Mouse (Mus musculus) lung, postnatal 0 days (tissue): ENCODE measurements around the gene Dock9. TPM values are rescaled to one million over a fixed set of nuclear protein-coding genes. Genes with fewer than 3 reads are reported as not detected.
A peak's percentile ranks its signal among the peaks of the same experiment; 100 is the strongest.

Experiments used
- ATAC-seq: fragments of 200-750 bp; cut with Nextera tagmentation; 2 replicates; pipeline ENCODE4 v1.8.0; 2017; ENCODE audit warnings: moderate library complexity
- DNase-seq: peaks from one replicate; pipeline ENCODE4 v3.0.0-alpha.2; 2016; ENCODE audit warnings: low spot score
- H3K27ac ChIP-seq: fragments of 300-500 bp; sonication (generic); 2 replicates; pipeline ENCODE4 v1.5.1; 2014; ENCODE audit warnings: antibody characterized with exemption, mild to moderate bottlenecking, low read length, mixed read lengths
- H3K27me3 ChIP-seq: fragments of 300-500 bp; sonication (generic); replicated peaks from 2 replicates; pipeline ENCODE4 v1.6.1; 2014; ENCODE audit warnings: low read length, mixed read lengths; ENCODE audit not compliant: insufficient read depth
- H3K36me3 ChIP-seq: fragments of 300-500 bp; sonication (generic); 2 replicates; pipeline ENCODE4 v1.6.1; 2014; ENCODE audit warnings: low read length, mixed read lengths; ENCODE audit not compliant: insufficient read depth
- H3K4me1 ChIP-seq: fragments of 300-500 bp; sonication (generic); 2 replicates; pipeline ENCODE4 v1.6.1; 2014; ENCODE audit warnings: antibody characterized with exemption, low read depth, low read length, mixed read lengths; ENCODE audit not compliant: insufficient read depth
- H3K4me2 ChIP-seq: fragments of 300-500 bp; sonication (generic); replicated peaks from 2 replicates; pipeline ENCODE4 v1.6.1; 2014; ENCODE audit warnings: low read depth, mild to moderate bottlenecking, low read length, moderate library complexity, mixed read lengths
- H3K4me3 ChIP-seq: fragments of 300-500 bp; sonication (generic); 2 replicates; pipeline ENCODE4 v1.5.1; 2014; ENCODE audit warnings: low read depth, low read length
- H3K9ac ChIP-seq: fragments of 300-500 bp; sonication (generic); replicated peaks from 2 replicates; pipeline ENCODE4 v1.6.1; 2014; ENCODE audit warnings: low read depth, mild to moderate bottlenecking
- H3K9me3 ChIP-seq: fragments of 300-500 bp; sonication (generic); 2 replicates; pipeline ENCODE4 v1.6.1; 2016; ENCODE audit warnings: low read length, mixed read lengths
- CTCF ChIP-seq: IDR thresholded peaks from 2 replicates; pipeline ENCODE4 v1.5.1; 2016; ENCODE audit warnings: antibody characterized with exemption, mild to moderate bottlenecking
- EP300 ChIP-seq: IDR thresholded peaks from 2 replicates; pipeline ENCODE4 v1.6.1; 2016; ENCODE audit warnings: antibody characterized with exemption, mild to moderate bottlenecking, control low read depth
- WGBS: fragments of 180-500 bp; shearing (Covaris S2); extraction: QIAGEN DNeasy Blood & Tissue Kit; methylation state at CpG from one replicate; pipeline ENCODE4 v1.1.7; 2014; 5-methylcytosine and 5-hydroxymethylcytosine counted together
- polyA plus RNA-seq: library from polyadenylated mRNA; unstranded; fragments of >200 nt; fragmentation: Nextera tagmentation; extraction: Ambion mirVana; gene quantifications from 2 replicates; pipeline ENCODE4 v1.2.1, GENCODE M21; 2015

Dock9 gene
- polyA plus RNA-seq, 1 experiment from 2014 or later: 19.8 TPM

- Histone ChIP-seq H3K9ac (no peak overlapping the region), H3K9me3 (no peaks in the 10 kb centered on the region), H3K4me3 (no peak overlapping the region), H3K27me3 (no peaks in the 10 kb centered on the region), H3K4me1 (0 out of 2 replicates have a peak, but pooled peaks cover 1% of the 10 kb centered on the region), H3K27ac (no peak overlapping the region), H3K36me3 (no peaks in the 10 kb centered on the region; the same call in 1 of the 2 replicates), H3K4me2 (no peak overlapping the region)
- WGBS: 76% methylated on average over 3 of the region's 3 CpGs
- no peak for DNase-seq
- TF ChIP-seq EP300 (no peak), CTCF (no peak)
- ATAC-seq: no peak
Measured at GRCm38 (mm10) chr14:121613490-121613889, 184.1 kb downstream of the Dock9 start.

DNA sequence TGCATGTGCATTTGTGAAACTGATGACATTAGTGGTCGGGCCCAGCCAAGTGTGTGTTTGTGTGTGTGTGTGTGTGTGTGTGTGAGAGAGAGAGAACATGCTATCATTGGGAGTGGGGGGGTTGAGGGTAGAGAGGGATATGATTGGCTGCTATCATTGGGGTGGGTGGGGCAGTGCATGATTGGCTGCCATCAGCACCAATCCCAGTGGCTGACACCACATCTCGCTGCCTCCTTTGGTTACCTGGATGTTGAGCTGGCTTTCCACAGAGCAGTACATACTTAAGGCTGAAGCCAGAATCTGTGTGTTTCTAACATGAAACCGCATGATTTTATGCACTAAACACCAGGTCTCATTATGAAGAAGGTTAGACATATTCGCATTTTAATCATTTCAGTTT, 184.7 kb downstream of the Dock9 start:
- 0 out of 2 replicates have a peak, but pooled peaks cover 4% of the 10 kb centered on the region for H3K4me1 ChIP-seq
- no peaks in the 10 kb centered on the region for H3K27me3 ChIP-seq
- H3K9me3 ChIP-seq: no peaks in the 10 kb centered on the region
- TF ChIP-seq CTCF (no peak), EP300 (no peak)
- no peak overlapping the region for H3K27ac ChIP-seq
- no peaks in the 10 kb centered on the region; the same call in 1 of the 2 replicates for H3K36me3 ChIP-seq
- DNase-seq: no peak
- H3K4me2 ChIP-seq: no peak overlapping the region
- H3K9ac ChIP-seq: no peak overlapping the region
- H3K4me3 ChIP-seq: no peak overlapping the region
- no peak for ATAC-seq
- WGBS: 83% methylated on average over 4 of the region's 4 CpGs

- Histone ChIP-seq H3K4me2 (no peak overlapping the region), H3K4me3 (no peak overlapping the region), H3K27ac (no peak overlapping the region), H3K9me3 (no peaks in the 10 kb centered on the region), H3K4me1 (0 out of 2 replicates have a peak, but pooled peaks cover 4% of the 10 kb centered on the region), H3K27me3 (no peaks in the 10 kb centered on the region), H3K9ac (no peak overlapping the region), H3K36me3 (no peaks in the 10 kb centered on the region)
- 67% methylated on average over 4 of the region's 4 CpGs for WGBS
- TF ChIP-seq EP300: no peak
- TF ChIP-seq CTCF: no peak
- DNase-seq: no peak
- no peak for ATAC-seq
Measured at GRCm38 (mm10) chr14:121611533-121611932, 186.1 kb downstream of the Dock9 start.

GRCm38 (mm10) chr14:121611098-121611497, 186.5 kb downstream of the Dock9 start:
- no peaks in the 10 kb centered on the region for H3K27me3 ChIP-seq
- TF ChIP-seq CTCF (no peak), EP300 (no peak)
- no peaks in the 10 kb centered on the region for H3K36me3 ChIP-seq
- no peak overlapping the region for H3K4me3 ChIP-seq
- H3K9ac ChIP-seq: no peak overlapping the region
- DNase-seq: no peak
- ATAC-seq: no peak
- no peaks in the 10 kb centered on the region for H3K9me3 ChIP-seq
- no peak overlapping the region for H3K4me2 ChIP-seq
- 81% methylated on average over 4 of the region's 4 CpGs for WGBS
- H3K4me1 ChIP-seq: 0 out of 2 replicates have a peak, but pooled peaks cover 4% of the 10 kb centered on the region
- no peak overlapping the region for H3K27ac ChIP-seq

DNA sequence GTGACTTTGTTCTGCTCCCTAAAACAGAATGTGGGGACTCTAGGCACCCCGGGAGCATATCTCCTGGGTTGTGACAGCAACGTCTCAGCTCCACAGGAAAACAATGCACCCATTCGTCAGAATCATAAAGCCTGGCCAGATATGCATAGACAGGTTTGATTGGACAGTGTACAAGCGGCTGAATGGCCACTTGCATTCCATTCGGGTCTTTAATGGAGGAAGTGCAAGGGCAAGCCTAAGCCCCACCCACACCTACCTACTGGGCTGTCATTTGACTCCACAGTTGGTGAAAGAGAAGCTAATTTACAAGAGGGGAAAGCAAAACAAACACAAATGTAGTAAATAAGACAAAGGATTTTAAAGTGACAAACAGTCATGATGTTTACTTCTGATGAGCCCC, 189.1 kb downstream of the Dock9 start:
- no peak for TF ChIP-seq EP300
- no peak for TF ChIP-seq CTCF
- DNase-seq (no peak), ATAC-seq (peak; percentile 57; the same call in 1 of the 2 replicates)
- Histone ChIP-seq H3K4me1 (0 out of 2 replicates have a peak, but pooled peaks cover 4% of the 10 kb centered on the region), H3K27me3 (no peaks in the 10 kb centered on the region), H3K9me3 (no peaks in the 10 kb centered on the region), H3K4me2 (no peak overlapping the region), H3K27ac (no peak overlapping the region), H3K36me3 (no peaks in the 10 kb centered on the region), H3K4me3 (no peak overlapping the region), H3K9ac (no peak overlapping the region)
- 25% methylated on average over 5 of the region's 5 CpGs for WGBS

DNA sequence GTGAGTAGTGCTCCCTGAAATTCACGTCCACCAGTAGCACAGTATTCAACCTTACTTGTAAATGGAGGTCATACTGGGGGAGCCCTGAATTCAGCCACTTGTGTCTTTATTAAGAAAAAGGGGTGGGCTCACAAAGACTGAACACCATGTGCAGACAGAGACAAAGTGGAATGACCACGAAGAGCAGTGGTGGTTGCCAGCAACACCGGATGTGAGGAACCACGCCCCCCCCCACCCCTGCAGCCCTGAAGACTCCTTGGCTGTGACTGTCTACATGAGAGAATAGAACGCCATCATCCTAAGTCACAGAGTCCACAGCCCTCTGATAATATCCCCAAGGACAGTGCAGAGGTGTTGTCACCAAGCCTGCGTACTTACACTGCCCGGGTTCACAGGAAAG, 191.2 kb downstream of the Dock9 start:
- TF ChIP-seq EP300 (no peak), CTCF (no peak)
- Histone ChIP-seq H3K4me1 (0 out of 2 replicates have a peak, but pooled peaks cover 4% of the 10 kb centered on the region), H3K27ac (no peak overlapping the region), H3K36me3 (no peaks in the 10 kb centered on the region; the same call in 1 of the 2 replicates), H3K9ac (no peak overlapping the region), H3K27me3 (no peaks in the 10 kb centered on the region), H3K4me2 (no peak overlapping the region), H3K4me3 (no peak overlapping the region), H3K9me3 (no peaks in the 10 kb centered on the region)
- whole genome bisulfite sequencing: 64% methylated on average over 7 of the region's 7 CpGs
- ATAC-seq: peak; percentile 61
- no peak for DNase-seq

- H3K9me3 ChIP-seq: no peaks in the 10 kb centered on the region
- H3K36me3 ChIP-seq: no peaks in the 10 kb centered on the region; the same call in 1 of the 2 replicates
- H3K4me2 ChIP-seq: no peak overlapping the region
- no peak for TF ChIP-seq EP300
- TF ChIP-seq CTCF: no peak
- no peaks in the 10 kb centered on the region for H3K27me3 ChIP-seq
- no peak overlapping the region for H3K9ac ChIP-seq
- no peak overlapping the region for H3K4me3 ChIP-seq
- no peak for DNase-seq
- WGBS: 65% methylated on average over 7 of the region's 7 CpGs
- H3K4me1 ChIP-seq: 0 out of 2 replicates have a peak, but pooled peaks cover 4% of the 10 kb centered on the region
- no peak overlapping the region for H3K27ac ChIP-seq
- ATAC-seq: peak; percentile 40
Measured at GRCm38 (mm10) chr14:121605260-121605659, 192.4 kb downstream of the Dock9 start.
